Mouse (Mus musculus) heart, adult 18-20 months (tissue): Measurements from ENCODE around the gene Xrra1. TPM values are rescaled to one million over a fixed set of nuclear protein-coding genes. Genes with fewer than 3 reads are reported as not detected.

Experiments
- DNase-seq, 2 experiments: peaks; one replicate each; pipeline ENCODE4 v3.0.0; 2021 to 2022; ENCODE audit warnings: mixed read lengths in 1 of 2
- long read RNA-seq, 2 experiments: library from polyadenylated mRNA; stranded (forward); transcript quantifications; one replicate each; pipeline ENCODE4 v2.0.0; 2021
- total RNA-seq, 2 experiments: library from RNA; stranded (reverse); gene quantifications; 2 replicates each; pipeline ENCODE4 v1.2.3; 2021

The Xrra1 gene
- under 1 TPM in 1 of 2 experiments, not detected in 1; 0.23 TPM for total RNA-seq
- long read RNA-seq, experiment 1 = 0 reads
- long read RNA-seq, experiment 2 = 0 reads

DNA sequence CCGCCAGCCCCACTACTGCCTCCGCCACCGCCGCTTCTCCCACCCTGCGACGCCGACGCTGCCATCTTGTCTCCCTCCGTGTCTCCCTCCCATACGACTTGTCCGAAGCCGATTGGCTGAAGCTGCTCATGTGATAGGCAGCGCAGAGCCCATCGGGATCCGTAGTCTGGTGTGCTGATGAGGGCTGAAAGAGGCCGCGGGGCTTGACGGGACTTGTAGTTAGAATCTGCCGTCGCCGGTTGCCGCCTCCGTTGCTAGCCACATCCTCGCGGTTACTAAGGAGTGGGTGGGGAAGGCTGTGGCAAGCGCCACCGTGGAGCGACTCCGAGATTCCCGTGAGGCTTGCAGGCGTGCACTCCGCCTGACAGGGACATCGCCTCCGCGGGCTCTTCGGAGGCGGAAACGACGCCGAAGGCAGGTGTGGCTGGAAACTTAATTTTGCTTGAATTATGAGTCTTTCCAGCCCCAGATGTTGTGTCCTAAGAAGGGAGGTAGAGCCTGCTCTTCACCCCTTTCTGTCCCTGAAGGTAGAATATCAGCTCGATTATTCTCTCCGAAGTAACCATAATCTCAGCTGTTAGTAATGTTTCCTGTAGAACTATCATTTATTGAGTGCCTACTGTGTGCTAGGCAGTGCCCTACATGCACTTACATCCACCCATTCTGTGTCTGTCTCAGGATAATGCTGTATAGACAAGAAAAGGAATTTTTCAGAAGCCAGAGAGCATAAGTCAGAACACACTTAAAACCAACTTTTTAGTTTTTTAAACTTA is at the start of gene Xrra1:
Gene Xrra1 (plus strand): TSS at position 304 of the 773 bp plus-strand sequence.
- peak; percentile 97 to 99 for DNase-seq

GRCm38 (mm10) chr7:99810814-99811213 is 48.1 kb upstream of the Xrra1 start:
- no peak for DNase-seq

DNA sequence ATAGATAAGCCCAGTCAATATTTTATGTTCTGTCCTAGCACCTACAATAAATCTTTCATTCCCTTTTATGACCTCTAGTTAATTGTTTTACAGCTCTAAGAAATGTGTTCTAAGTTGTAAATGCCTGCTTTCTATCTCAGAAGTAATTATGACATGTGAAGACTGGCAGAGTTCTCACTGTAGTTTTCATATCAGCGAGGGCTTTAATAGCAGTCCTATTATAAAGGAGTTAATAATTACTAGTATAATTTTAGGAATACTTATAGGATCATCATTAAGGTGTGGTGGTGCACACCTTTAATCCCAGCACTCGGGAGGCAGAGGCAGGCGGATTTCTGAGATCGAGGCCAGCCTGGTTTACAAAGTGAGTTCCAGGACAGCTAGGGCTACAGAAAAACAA is 47.3 kb upstream of the Xrra1 start:
- DNase-seq = no peak

DNA sequence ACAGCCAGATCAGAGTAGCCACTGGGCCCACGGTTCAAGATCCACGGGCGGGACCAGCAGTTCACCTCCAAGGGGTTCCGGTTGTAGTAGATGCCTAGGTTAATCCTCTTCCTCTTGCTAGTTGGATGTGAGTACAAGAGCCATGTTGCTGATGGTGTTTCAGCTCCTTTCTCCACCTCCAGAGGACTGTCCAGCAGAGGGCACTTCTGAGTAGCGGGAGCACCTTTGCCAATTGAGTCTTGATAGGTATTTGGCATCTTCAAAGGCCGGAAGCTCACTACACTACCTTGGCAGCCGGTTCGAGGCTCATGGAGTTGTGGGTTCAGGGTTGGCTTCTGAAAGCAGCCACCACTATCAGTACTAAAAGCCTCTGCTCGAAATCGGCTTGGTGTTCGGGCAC is 45.5 kb upstream of the Xrra1 start:
- DNase-seq = peak in 1 of 2 experiments; percentile 70

GRCm38 (mm10) chr7:99818181-99818725 is 40.7 kb upstream of the Xrra1 start:
- DNase-seq = peak; percentile 43

DNA sequence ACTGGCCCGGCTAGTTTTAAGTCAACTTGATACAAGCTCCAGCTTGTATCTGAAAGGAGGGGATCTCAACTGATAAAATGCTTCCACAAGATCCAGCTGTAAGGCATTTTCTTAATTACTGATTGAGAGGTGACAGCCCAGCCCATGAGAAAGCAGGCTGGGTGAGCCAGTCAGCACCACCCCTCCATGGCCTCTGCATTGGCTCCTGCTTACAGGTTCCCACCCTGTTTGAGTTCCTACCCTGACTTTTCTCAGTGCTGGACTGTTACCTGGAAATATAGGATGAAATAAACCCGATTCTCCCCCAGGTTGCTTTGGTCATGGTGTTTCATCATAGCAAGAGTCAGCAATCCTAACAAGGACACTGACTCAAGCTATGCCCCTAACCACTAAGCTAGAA is 37.0 kb upstream of the Xrra1 start:
- no peak for DNase-seq

GRCm38 (mm10) chr7:99822426-99822825 is 36.5 kb upstream of the Xrra1 start:
- DNase-seq = no peak

DNA sequence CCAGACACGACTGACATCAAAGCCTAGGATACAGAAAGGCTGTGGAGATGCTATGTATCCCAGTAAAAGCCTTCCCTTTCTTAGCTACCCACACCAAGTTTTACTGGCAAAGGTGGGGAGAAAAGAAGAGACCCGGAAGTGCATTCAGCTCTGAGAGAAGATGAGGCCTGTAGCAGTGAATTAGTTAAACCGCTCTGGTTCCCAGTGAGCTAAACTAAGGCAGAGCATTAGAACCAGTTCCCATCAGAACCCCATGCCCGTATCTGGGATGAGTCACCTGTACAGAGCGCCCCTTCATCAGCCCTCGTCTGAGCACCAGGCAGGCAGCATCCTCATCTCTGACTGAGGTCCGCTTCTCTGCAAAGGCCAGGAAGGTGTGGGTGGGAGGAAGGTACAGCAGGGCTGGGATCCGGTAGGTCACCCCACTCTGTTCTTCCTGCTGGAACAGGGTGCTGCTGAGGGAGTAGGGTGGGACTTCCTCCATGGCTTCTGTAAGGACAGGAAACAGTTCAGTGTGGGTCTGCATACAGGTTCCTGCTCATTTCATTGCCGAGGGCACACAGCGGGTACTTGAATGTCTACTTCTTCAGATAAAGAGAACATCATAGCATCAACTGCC is 35.8 kb upstream of the Xrra1 start:
- no peak for DNase-seq

GRCm38 (mm10) chr7:99824649-99825483 is 34.0 kb upstream of the Xrra1 start:
- DNase-seq = no peak

DNA sequence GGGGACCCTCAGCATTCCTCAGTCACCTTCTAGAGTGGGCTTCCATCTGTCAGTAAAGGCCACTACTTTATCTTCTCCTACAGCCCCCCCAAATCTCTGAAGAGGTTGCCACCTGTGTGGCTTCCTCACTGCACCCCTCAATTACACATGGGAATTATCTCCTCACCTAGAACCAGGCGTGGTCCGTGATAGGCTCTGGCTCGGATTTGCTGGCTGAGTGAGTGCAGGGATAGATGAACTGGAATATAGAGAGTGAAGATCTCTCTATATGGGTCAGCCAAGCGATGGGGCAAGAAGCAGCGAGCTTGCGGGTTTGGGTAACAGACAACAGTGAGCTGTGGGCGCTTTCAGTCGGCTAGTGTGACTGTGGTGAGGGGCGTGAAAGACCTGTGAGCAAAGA is 33.4 kb upstream of the Xrra1 start:
- DNase-seq = no peak

DNA sequence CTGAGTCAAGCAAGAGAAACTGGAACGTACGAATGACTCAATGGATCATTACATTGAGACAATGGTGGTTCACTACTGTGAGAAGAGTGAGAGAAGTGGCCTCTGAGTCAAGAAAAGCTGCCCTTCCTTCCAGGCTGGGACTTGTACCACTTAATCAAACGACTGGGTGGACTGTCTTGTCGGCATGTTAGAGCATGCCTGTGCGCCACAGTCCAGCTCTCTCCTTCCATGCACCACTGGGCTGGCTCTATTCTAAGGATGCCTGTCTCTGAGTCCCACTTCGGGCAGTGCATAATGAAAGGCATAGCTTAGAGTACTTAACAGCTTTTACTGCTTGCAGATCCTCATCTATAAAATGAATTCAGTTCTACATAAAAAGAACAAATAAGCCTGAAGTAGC is 32.8 kb upstream of the Xrra1 start:
- no peak for DNase-seq

- DNase-seq = peak; percentile 97
Measured at GRCm38 (mm10) chr7:99828083-99828570, 30.8 kb upstream of the Xrra1 start, which contains the start of gene Neu3. Gene Neu3 (minus strand): TSS chr7:99828417.

- DNase-seq = no peak
Measured at GRCm38 (mm10) chr7:99833115-99833845, 25.6 kb upstream of the Xrra1 start.

GRCm38 (mm10) chr7:99833846-99834222 is 25.1 kb upstream of the Xrra1 start:
- DNase-seq = no peak

DNA sequence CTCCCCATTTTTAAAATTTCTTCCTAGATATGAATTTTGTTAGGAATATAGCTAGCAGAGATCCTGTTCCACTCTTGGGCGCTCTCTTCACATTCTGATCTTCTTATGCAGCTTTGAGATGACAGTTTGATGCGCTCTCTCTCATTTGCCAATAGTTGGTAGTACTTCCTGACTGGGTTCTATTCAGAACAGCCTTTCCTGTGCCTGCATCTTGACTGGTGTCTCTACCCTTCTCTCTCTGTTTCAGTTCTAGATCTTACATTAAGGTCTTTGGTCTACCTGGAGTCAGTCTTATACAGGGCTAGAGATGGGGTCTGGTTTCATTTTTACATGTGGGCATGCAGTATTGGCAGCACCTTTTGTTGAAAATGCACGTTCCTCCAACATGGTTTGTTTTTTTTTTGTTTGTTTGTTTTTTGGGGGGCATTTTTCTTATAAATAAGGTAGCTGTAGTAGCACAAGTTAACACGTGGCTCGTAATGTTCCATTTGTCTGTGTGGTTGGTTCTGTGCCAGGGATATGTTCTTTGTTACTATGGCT is 24.5 kb upstream of the Xrra1 start:
- no peak for DNase-seq

DNA sequence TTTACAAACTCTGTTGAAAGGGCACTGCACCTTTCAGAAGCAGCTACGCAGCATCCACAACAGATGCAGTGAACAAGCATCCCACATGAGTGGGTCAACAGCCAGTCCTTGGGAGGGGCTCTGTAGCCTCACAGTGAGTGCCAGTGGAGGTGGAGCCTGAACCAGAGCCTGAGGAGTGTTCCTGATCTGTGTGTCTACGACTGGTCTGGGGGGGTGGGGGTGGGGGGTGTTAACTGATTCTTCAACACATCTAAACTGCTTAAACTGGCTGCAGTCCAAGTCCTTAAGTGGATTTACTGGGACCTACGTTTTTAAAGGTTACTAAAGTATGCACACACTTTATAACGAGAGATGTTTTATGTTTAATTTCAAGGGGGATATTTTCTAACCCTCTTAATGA is 22.1 kb upstream of the Xrra1 start:
- no peak for DNase-seq

- DNase-seq = no peak
Measured at GRCm38 (mm10) chr7:99837358-99838071, 21.4 kb upstream of the Xrra1 start.

DNA sequence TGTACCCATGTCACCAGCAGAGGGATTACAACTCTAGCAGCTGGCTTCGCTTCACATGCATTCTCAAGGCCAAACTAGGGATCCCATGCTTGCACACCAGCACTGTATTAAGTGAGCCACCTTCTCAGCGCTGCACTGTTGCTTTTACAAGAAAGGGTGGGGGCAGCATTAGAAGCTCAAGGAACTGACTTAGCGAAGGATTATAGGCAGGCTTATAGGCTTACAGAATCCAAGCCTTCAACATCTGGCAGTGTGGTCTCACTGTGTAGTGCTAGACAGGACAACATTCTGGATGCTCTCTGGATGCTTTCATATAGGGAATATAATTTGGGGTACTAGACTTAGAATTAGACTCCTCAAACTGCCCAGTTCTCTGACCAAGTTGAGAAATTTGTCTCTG is 20.7 kb upstream of the Xrra1 start:
- DNase-seq = no peak

DNA sequence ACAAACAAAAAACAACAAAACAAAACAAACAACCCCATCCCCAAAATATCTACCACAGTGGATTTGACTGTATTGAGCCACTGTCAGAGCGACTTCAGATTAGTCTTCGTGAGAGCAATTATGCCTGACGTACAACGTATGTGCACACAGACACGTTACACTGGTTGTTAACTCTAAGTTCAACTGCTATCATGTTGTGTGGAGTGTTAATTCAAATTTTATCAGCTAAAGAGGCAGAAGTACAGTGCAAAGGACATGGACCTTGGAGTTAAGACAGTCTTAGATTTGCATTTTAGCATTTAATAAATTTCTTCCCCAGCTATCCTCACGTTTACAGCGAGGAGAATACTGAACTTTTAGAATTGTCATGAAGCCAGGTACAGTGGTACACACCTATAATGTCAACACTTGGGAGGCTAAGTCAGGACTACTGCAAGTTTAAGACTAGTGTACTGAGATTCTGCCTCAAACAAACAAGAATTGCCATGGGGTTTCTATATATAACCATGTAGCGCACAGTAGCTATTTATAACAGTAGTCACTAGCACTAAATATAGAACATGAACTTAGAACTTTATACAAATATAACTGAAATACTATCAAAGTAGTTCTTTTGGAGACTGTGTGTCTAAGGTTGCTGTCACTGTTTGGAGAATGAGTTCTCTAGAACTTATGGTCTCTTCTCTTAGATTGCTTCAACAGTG is 13.2 kb upstream of the Xrra1 start:
- no peak for DNase-seq

- DNase-seq = no peak
Measured at GRCm38 (mm10) chr7:99850534-99850933, 8.4 kb upstream of the Xrra1 start.
